Mouse (Mus musculus): ENCODE data around the gene Cd81.

Gene Cd81

DNA sequence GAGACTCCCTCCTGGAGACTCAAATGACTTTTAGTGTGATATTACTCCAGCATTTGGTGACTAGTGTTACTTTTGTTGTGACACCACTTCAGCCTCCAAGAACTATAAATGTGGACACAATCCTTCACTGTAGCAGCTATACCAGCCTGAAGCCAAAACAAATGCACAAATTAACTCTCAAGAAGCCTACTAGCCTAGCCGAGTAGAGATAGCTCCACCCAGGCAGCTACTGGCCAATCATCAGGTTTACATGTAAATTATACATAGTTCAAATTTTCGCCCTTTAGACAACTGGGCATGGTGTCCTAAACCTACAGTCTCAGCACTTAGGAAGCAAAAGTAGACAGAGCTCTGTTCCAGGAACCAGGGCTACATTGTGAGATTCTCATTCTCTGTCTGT, 1.2 kb upstream of the Cd81 start:
- no peak for DNase-seq

DNA sequence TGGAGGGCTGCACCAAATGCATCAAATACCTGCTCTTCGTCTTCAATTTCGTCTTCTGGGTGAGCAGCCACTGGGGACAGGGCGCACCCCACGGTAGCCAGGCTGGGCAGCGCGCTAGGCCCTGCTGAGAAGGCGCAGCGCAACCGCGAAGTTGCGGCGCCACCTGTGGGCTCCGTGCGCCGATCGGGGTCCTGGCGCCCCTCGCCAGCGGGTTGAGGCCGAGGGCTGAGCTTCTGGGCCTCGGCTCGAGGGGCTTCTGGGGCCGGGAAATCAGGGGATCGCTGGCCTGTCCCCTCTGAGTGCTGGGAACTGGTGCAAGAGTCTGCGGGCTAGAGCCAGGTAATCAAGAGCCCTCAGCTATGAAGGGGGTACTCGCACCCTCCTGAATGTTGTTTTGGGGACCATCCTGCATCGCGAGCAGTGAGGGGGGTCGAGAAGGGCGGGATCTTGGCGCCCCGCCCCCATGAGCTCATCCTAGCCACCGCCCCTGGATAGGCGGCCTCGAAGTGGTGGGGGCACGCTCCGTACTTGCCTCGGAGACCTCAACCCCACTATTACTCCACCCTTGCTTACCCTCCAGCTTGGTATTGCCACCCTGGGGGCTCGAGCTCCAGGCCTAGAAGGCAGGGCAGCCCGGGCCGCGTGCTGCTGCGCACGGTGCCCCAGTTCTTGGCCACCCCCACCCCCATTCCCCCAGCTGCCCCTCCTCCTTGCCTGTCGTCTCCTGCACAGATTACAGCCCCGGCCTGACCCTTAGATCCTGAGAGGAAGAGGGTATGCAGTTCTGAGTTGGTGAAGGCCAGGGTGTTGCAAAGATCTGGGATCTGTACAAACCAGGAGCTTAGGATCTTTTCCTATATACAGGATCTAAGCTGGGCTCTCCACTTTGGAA, 715 bp downstream of the Cd81 start:
- peak; percentile 98 for DNase-seq

DNA sequence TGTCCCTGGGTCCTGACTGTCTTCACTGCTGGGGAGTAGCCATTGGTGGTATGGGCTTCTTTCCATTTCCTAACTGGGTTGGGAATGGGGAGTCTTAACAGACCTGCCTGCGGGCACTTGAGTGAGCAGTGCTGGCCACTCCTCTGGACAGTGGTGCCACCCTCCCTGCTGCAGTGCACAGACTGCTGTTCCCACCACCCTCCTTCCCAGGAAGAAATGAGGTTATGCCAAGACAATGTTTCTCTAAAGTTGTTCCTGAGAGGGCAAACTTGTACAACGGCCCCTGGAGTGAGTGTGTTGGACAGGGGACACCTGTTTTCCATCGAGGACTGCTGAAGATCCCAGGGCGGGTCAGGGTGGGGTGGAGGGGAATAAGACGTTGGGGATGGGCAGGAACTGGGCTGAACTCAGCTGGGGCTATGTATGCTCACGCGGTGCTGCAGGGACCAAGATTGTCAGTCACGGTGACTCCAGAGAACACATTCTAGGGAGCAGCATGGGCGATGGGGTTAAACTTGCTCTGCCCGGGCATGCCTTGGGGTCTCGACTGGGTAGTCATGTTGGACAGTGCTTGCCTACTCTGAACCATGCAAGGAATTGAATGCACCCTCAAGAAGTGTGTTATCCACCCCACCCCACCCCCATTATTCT, 1.5 kb downstream of the Cd81 start:
- peak; percentile 94 for DNase-seq

DNA sequence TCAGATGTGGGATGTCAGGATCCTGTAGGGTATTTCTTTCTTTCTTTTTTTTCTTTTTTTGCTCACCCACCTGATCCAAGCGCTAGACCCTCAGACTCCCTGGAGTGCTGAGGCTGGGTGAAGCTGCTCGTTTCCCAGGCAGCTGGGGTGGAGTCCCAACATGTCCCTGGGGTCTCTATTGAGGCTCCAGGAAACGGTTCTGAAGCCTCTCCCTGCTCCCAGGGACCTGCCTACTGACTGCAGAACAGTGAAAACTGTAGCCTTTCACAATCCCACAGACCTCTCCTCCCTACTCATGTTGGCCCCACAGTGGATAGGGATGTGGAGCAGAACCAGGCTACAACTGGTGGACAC, 2.0 kb downstream of the Cd81 start:
- peak; percentile 96 for DNase-seq

DNA sequence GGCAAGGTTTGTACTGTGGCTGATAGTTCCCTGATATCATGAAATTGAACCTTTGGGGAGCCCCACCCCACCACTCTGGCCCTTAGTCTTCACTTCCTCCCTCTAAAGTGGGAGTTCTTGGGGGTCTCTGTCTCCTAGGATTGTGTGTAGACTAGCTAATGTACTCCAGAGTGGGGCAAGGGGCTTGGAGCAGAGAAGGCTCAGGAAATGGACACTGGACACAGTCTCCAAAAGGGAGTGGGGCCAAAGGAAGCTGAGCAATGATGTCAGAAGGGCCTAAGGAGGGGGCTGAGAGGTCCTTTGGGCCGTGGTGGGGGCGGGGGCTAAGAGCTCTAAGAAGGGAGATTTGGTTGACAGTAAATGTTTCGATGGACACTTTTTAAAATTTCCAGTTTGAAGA, 2.5 kb downstream of the Cd81 start:
- DNase-seq: peak; percentile 93

DNA sequence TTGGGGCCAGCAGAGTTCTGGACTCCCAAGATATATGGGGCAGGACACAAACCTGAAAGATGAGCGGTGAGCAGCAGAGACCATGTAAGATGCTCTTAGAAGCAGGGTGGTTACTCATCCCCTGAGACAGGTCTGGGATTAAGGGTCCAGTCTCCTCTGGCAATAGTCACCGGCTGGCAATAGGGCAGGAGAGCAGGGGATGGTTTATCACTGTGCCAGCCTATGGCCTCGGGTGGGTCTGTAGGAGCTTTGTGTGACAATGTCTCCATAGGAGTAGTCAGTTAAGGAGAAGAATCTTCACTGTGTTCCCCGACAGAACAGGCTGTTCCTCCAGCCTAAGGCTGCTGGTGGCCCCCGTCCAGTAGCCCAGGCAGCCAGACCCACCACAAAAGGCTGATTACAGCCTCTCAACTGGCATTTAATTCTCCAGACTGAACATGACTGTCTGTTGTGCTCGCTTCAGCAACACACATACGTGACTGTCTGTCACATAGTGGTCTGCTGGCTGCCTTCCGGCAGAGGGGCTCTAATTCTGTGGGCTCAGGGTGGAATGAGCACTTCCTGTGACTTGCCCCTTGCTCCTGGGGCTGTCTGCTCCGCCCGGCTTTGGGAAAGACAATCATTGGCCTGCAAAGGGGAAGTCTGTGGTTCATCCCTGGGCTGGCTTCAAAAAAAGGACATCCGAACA, 3.1 kb downstream of the Cd81 start:
- peak; percentile 95 for DNase-seq

DNA sequence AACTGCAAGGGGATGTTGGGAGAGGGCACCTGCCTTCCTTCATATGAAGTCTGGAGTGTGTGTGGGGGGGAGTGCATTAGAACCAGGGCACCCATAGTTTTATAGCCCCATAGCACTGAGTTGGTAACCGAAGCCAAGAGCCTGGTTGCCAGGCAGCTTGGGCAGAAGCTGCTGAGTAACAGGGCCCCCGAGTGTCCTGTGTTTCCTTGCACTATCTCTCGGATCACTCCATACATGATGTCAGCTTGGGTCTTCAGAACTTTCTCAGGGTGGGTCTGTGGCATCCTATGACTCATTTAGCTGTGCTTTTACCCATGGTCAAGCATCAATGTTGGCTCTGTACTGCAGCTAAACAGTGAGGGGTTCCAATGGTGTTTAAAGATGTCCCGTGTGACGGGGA, 4.5 kb downstream of the Cd81 start:
- DNase-seq: peak; percentile 92

DNA sequence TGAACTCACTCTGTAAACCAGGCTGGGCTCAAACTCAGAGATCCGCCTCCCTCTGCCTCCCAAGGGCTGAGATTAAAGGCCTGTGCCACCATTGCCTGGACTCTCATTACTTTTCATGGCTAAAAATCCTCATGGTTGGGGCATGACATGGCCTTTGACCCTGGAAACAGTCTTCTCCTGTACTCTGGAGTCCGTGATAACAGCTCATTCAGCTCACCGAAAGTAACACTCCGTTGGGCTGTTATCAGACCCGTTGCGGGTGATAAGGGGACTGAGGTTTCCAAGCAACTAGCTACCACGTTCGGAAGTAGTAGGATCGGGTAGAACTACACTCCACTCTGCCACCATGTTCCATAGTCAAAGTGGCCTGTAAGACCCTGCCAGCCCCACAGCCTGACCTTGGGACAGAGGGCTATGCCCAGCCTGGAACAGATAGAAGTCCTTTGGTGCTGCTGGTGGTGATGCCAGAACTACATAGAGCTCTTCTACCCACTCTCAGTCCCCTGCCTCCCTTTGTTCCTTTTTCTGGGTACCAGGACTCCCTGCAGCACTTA, 5.2 kb downstream of the Cd81 start:
- DNase-seq: peak; percentile 95

DNA sequence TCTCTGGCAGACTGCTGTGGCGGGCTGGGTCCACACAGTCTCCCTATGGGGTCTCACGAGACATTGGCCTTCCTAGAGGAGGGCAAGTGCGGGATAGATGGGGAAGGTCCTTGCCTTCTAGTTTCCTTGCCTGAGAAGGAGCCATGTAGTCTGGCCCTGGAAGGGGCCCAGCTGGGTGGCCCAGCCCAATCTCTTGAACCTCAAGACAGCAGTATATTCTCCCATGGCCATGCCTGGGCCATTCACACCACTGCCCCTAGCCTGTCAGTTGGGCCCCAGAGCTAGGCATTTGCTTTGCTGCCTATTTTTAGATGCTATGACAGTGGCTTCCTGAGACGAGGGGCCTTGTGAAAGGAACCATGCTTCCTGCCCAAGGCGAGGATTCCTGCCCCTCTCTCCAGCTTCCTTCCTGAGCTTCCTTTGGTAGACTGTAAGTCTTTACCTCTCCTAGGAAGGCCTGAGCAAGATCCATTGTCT, 5.7 kb downstream of the Cd81 start:
- peak; percentile 98 for DNase-seq

DNA sequence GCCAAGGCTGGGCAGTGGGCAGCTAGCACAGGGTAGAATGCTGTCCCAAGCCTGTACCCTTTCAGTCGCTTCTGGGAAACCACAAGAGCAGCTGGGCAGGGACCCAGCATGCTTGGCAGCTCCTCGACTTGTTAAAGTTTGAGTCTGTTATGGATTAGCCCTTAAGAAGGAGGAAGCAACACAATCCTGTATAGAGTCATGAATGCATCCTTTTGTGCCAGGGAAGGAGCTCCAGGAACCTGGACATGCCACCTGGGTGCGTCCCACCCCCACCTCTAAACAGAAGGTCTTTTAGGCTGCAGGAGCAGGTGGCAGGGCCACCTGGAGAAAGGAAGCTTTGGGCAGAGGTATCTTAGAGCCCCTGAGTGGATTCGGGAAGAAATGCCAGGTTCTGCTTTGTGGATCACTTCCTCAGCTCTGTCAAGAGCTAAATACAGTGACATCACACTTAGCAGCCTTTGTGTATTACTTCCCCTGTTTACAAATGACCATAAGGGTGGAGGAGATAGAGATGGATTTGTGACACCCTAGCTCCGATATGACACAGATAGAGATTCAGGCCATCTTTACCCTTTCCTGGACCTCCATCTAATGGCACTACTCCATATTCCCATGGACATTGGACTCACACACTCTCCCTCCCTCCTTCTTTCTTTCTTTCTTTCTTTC, 6.8 kb downstream of the Cd81 start:
- DNase-seq: peak; percentile 97

DNA sequence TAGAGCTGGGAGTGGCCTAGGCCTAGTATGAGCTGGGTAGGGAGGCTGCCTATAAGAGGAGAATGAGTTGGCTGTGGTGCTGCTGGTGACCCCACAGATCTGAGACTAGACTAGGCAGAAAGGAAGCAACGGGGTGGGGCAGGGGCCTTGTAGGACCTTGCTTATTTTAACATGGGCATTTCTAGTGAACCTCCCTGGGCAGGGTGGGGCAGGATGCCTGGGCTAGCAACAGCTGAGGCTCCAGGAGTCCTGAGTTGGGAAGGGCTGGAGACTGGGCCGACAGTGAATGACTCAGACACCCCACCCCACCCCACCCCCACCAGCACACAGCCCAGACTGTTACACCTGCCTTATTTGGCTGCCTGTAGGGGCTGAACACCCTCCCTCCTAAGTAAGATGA, 10.2 kb downstream of the Cd81 start:
- DNase-seq: peak; percentile 95

DNA sequence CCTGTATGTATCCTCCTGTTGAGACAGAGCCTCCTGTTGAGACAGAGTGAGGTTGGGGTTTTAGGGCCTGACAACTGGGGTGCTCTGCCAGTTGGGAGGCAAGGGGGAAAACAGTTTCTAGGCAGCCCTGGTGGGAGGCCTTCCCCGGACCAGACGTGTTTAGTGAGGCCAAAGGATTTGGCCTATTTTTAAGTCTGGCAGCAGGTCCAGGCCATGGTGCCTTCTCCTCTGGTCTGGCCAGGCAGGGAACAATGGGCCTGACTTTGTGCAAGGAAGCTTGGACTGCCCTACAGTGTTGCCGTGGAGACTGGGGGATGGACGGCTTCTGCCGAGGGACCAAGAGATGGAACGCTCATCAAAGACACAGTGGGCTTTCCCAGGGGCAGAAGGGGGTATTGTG, 11.7 kb downstream of the Cd81 start:
- DNase-seq: no peak

DNA sequence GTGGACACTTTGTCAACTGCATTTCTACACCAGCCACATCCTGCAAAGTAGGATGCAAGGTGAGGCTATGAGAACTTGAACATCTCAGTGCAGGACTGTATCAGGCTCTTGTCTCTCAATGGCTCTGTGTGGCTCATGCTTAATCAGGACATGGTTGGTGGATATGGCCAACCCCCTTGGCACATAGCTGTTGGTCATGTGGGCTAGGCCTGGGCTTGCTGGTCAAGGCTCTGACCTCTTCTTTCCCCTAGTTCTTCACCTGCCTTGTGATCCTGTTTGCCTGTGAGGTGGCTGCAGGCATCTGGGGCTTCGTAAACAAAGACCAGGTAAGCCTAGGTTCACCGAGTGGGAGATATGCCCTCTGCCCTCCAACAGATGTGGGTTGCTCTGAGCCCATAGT, 13.2 kb downstream of the Cd81 start:
- DNase-seq: no peak

DNA sequence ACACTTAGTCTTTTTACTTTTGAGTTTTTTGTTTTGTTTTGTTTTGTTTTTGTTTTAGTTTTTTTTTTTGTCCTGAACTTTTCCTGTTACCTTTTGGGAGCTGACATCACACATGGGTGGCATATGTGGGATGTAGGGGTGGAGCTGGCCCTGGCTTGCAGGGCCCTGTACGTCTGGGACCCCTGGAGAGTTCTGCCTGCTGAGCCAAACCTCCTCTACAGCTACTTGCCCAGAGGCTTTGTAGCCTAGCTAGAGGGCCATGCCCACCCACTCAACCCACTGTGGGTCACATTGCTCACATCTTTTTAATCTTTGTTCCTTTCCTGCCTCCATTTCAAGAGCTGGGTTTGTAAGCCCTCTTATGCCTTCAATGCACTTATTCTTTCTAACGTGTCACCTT, 14.9 kb downstream of the Cd81 start:
- DNase-seq: no peak

DNA sequence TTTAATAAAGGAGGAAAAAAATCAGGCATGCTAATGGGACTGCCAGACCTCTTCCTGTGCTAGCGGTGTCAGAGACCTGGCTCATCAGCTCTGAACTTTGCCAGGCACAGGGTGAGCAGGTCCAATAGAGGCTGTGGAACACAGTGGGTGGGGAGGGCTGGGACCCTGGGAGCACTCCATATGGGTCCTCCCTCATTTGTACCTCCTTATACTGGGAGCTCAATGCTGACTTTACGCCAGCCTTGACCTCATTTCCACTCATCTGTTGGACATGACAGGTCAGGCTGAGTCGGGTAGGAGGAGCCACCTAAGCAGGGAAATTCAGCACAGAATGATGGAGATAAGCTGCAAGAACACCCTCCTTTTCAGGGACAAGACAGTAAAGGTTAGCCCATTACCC, 15.4 kb downstream of the Cd81 start:
- peak; percentile 95 for DNase-seq

DNA sequence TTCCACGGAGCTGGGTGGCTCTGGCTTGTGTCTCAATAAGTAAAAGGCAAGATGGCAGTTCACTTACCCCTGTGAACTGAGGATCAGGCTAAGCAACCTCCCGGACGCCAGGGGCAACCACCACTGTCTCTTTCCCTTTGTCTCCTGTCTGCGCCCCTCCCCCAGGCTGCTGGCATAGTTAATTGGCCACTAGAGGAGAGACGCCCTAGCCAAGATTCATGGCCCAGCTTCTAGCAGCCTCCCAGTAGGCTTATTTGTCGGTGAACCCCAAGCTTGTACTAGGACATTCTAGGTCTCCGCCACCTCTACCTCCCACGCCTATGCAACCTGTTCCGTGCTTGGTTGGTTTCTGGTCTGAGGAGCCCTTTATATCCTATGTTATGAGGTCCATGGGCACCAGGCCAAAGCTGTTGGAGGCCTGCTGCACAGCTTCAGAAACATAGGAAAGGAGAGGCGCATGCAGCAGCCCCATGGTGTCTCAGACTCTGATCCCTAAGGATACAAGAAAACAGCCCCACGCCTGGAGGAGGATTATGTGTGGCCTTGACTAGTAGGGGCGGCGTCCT, 15.9 kb downstream of the Cd81 start:
- DNase-seq: no peak

DNA sequence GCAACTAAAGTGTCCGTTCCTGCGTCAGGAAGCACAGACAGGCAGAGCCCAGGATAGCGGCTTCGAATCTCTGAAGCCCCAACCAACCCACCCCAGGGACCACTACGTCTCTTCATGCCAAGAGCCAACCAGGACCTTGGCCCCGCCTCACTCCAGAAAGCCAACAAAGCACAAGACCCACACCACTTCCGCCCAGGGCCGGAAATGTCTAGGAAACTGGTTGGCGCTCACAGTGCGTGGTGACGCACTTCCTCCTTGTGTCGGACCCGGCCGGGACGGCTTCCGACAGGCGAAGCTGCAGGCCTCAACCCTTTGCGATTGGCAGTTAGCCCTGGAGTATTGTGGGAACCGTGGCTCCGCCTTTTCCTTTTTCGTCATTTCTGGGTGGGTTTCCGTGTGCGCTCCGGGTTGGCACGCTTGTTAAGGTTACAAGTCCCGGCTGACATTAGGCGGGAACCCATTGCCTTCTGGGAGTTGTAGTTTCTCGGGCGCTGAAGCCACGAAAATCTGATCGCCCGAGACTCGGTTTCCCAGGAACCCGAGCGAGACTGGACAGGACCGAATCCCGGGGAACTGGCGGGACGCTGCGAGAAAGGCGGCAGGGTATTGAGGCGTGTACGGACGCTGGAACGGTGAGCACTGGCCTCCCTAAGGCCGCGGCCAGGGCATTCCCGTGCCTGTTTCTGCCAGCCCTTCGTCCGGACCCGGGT, 16.5 kb downstream of the Cd81 start, which contains the start of gene Tssc4:
Gene Tssc4, plus strand, starts transcription at position 368 of the 710 bp plus-strand sequence.
- DNase-seq: peak; percentile 100

DNA sequence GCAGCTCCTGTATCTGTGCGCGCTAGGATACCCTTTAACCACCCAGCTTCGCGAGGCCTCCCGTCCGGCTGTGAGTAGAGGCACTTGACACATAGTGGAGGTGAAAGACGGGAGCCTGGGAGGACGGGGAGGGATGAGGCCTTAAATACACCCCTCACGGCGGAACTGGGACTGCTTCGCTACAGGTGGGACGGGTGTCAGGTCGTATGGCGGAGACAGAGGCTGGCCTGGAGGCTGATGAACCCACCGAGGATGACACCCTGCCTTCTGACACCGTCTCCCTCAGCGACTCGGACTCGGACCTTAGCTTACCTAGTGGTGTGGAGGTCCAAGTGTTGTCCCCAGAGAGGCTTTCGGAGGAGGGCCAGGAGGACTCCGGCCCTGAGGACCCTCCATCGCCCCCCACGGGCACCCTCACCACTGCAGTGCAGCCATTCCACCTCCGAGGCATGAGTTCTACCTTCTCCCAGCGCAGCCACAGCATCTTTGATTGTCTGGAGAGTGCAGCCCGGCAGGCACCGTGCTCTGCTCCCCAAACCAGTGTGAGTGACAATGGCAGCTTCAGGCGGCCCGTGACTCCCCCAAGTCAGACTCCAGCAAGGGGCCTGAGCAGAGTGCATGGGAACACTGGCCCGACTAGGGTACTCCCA, 17.3 kb downstream of the Cd81 start:
- peak; percentile 94 for DNase-seq

DNA sequence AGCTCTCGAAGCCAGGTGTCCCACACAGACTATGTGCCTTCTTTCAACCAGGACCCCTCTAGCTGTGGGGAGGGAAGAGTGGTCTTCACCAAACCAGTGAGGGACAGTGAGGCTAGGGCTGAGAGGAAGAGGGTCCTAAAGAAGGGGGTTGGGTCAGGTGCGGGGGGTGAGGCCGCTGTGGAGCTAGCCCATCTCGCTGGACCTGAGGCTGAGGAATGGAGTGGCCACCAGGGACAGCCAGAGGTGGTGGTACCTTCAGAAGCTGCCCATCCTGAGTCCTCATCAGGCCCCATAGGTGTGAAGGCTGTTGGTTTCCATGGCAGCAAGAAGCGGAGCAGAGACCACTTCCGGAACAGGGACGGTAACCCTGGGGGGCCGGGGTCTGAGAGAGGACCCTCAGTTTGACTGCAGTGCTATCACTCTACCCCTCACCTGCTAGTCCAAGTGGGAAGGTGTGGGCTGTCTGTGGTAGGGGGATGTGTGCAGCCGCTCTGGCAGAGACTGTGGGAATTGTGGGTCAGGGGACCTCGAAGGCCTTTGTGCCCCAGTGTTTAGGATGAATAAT, 18.0 kb downstream of the Cd81 start:
- peak; percentile 94 for DNase-seq

DNA sequence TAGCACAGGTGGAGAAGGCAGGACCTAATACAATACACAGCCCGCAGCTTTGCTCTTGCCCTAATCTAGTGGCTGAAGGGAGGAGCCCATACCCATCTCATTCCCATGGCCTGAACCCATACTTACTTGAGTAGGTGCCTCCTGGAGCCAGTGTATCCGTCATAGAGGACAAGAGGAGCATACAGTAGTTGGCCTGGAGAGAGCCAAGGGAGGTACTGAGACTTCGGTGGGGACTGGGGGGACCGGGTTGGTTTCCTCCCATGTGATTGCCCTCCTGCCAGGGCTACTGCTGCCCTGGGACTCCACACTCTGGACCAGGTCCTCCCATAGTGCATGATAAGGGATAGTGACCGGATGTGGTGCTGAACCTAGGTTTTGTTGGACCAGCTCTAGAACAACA, 20.1 kb downstream of the Cd81 start:
- DNase-seq: peak; percentile 92

DNA sequence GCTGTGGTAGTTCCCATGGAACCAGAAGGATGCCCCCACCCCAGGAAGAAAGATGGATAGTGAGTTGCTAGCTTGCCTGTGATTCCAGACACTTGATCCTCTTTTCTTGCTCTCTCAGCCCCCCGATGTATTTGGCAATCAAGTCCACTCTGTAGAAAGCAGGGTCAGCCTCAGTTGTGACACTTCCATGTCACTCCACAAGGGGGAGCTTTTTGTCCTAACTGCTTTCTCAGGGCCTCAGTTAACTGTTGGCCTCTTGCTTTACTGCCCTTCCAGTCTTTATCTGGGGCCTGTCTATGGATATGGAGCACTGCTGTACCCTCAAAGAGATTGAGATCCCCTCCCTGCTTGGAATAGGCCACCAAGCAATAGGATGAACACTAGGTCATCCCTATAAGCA, 20.5 kb downstream of the Cd81 start:
- no peak for DNase-seq

Data from heart, adult 11 months (tissue).